Mouse (Mus musculus) A20 (cell line): ENCODE data around the gene Trpt1.
A peak's percentile ranks its signal among the peaks of the same experiment; 100 is the strongest.

ENCODE experiments used
- DNase-seq: peaks from one replicate; pipeline ENCODE4 v3.0.0-alpha.2; 2011; ENCODE audit warnings: low read depth, low spot score

Gene Trpt1

DNA sequence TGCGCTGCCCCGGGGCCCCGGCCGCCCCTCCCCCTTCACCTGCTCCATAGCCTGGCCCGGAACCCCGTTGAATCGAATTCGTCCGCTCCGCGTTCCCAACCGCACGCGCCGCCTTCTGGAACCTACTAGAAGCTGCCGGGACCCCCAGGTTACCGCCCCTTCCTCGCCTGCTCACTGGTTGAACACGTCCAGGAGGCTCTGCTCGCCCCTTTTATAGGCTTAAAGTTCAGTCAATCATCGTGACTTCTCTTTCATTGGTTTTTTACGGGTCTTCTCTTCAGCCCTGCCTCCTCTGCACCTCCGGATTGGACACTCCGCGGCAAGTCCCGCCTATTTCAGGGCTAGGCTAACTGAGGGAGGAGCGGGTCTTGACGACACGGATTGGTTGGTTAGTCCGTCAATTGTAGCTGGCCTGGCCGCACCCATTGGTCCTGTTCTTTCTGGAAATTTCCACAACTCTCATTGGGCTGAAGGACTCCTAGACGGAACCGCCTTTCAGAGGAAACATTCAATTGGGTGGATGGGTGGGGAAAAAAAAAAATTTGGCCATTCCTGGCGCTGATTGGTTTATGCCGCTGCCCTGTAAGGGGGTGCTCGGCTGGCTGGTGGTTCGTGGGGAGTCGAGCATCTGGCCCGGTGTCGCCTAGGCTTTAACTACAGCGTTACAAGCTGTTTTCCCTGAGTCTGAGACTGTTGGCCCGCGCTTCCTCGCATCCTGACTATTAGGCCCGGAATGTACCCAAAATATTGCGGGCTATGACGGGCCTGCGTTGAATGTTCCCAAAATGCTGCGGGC lies 44.1 kb downstream of the Trpt1 start, which contains the start of gene Stip1:
Stip1 (minus strand) TSS at position 127 of the 796 bp plus-strand sequence.
- peak; percentile 100 for DNase-seq

DNA sequence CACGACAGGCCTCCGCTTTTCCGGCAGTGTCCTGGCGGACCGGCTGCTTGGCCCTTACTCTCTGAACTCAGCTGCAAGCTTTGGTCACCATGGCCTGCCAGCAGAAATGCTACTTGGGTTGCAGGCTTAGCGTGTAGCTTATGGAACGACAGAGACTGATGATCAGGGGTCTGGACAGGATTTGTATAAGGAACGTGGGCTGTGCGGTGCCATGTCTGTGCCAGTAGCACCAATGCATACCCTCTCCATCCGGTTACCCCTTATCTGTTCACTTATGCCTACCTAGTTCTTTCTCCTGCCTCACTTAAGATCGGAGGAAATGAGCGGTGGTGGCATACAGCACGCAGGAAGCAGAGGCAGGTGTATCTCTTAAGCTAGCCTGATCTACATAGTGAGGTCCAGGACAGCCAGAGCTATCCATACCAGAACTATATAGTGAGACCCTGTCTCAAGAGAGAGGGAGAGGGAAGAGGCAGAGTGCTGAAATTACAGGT lies 44.8 kb downstream of the Trpt1 start:
- peak; percentile 79 for DNase-seq

DNA sequence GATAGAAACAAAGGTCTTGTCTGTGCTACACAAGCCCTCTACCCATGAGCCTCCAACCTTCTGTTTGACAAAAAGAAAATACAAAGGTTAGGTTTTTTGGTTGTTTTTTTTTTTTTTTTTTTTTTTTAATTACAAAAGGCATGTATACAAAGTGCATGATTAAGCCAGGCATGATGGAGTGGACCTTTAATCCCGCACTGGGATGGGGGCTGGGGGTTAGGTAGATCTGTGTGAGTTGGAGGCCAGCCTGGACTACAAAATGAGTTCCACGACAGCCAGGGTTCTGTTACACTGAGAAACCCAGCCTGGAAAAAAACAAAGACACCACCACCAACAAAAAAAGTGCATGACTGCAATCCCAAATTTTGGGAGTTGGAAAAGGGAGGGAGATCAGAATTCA lies 45.2 kb downstream of the Trpt1 start:
- no peak for DNase-seq

DNA sequence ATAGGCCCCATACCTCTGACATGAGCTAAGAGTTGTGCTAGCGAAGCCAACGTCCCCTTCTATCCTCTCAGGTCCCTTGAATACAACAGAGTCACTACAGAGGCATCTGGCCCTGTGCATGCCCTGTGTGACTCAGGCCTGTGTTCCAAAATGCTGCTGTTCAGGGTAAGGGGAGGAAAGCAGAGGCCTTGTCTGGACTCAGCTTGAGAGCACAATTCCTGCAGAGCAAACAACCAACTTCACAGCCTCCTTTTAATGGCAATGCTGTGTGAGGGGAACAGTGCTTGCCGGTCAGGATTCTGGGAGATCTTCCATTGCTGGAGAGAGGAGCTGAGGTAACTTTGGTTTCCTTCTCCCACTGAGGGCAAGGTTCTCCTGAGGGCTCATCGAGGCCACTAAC lies 48.3 kb downstream of the Trpt1 start:
- DNase-seq = no peak

DNA sequence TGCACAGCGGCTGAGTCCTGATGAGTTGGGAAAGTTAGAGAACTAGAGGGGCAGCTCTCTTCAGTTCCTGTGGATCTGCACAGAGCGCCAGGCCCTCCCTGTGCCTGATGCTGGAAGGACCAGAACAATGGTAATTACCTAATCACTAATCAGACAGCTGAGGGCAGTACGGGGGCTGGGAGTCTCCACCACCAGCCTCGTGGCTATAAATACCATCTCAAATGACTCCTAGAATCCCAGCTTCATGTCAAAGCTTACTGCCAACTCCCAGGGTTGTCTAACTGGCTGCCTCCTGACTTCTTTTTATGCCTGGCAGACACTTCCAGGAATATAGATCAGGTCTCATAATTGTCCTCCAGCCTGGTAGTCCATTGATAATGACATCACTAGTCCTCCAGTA lies 48.8 kb downstream of the Trpt1 start:
- no peak for DNase-seq
